Mouse (Mus musculus) kidney, adult 2 months (tissue): Measurements from ENCODE around the gene Chst11. TPM values are rescaled to one million over a fixed set of nuclear protein-coding genes. Genes with fewer than 3 reads are reported as not detected.
"Not testable (repeated sequence)": the region's sequence is repeated elsewhere in the genome, so short reads cannot be mapped to it uniquely, and the experiment has no call there.

Source experiments
- DNase-seq: peaks from one replicate; pipeline ENCODE4 v3.0.0; 2021
- H3K27ac ChIP-seq: fragments of 200-500 bp; 2 replicates; pipeline ENCODE4 v1.5.1; 2012; ENCODE audit warnings: low read depth, low read length, control low read depth, inconsistent platforms; ENCODE audit not compliant: insufficient read depth
- H3K27me3 ChIP-seq: fragments of 200-500 bp; replicated peaks from 2 replicates; pipeline ENCODE4 v1.6.1; 2012; ENCODE audit warnings: mild to moderate bottlenecking, moderate library complexity, low read length, inconsistent platforms; ENCODE audit not compliant: control insufficient read depth, insufficient read depth
- H3K36me3 ChIP-seq: fragments of 200-500 bp; 2 replicates; pipeline ENCODE4 v1.6.1; 2012; ENCODE audit warnings: mild to moderate bottlenecking, moderate library complexity, low read length, inconsistent platforms; ENCODE audit not compliant: control insufficient read depth, insufficient read depth
- H3K4me1 ChIP-seq: fragments of 200-500 bp; 2 replicates; pipeline ENCODE4 v1.6.1; 2011; ENCODE audit warnings: low read length; ENCODE audit not compliant: control insufficient read depth, insufficient read depth
- H3K4me3 ChIP-seq: fragments of 200-500 bp; 2 replicates; pipeline ENCODE4 v1.5.1; 2011; ENCODE audit warnings: mild to moderate bottlenecking, low read depth, low read length, control low read depth; ENCODE audit not compliant: insufficient read depth
- CTCF ChIP-seq: fragments of 200-500 bp; conservative IDR thresholded peaks from 2 replicates; pipeline ENCODE4 v1.5.1; 2011; ENCODE audit warnings: low read depth, mild to moderate bottlenecking, control low read depth, low read length, moderate library complexity, mixed read lengths; ENCODE audit not compliant: insufficient read depth, insufficient read length
- POLR2A ChIP-seq: fragments of 200-500 bp; IDR thresholded peaks from one replicate; pipeline ENCODE4 v1.6.1; 2011; ENCODE audit warnings: low read depth, low read length, control low read depth
- WGBS: fragments of 180-500 bp; shearing (Covaris S2); methylation state at CpG from one replicate; pipeline ENCODE4 v1.1.7; 2018; 5-methylcytosine and 5-hydroxymethylcytosine counted together
- polyA plus RNA-seq: library from polyadenylated mRNA; depleted of rRNA; stranded (reverse); fragments of >200 nt; gene quantifications from 2 replicates; pipeline ENCODE4 v1.2.3, GENCODE M21; 2012

Gene Chst11
- polyA plus RNA-seq, 1 experiment, result 8.0 TPM

GRCm38 (mm10) chr10:83118613-83119012 lies 133.3 kb downstream of the Chst11 start:
- no peak overlapping the region for H3K27ac ChIP-seq
- 61% methylated on average over 3 of the region's 3 CpGs for WGBS

GRCm38 (mm10) chr10:83119016-83119415 lies 133.7 kb downstream of the Chst11 start:
- Histone ChIP-seq H3K4me3 (no peak overlapping the region), H3K27ac (no peak overlapping the region), H3K36me3 (no peaks in the 10 kb centered on the region), H3K27me3 (no peaks in the 10 kb centered on the region), H3K4me1 (peaks cover 15% of the 10 kb centered on the region)
- WGBS, result 69% methylated on average over 10 of the region's 10 CpGs
- DNase-seq, result no peak
- TF ChIP-seq POLR2A (no peak), CTCF (no peak)

More at GRCm38 (mm10) chr10:83118613-83119012, 133.3 kb downstream of the Chst11 start:
- TF ChIP-seq POLR2A (no peak), CTCF (no peak)
- H3K4me1 ChIP-seq, result peaks cover 12% of the 10 kb centered on the region
- no peak for DNase-seq
- H3K27me3 ChIP-seq, result no peaks in the 10 kb centered on the region
- no peak overlapping the region for H3K4me3 ChIP-seq
- H3K36me3 ChIP-seq, result no peaks in the 10 kb centered on the region

DNA sequence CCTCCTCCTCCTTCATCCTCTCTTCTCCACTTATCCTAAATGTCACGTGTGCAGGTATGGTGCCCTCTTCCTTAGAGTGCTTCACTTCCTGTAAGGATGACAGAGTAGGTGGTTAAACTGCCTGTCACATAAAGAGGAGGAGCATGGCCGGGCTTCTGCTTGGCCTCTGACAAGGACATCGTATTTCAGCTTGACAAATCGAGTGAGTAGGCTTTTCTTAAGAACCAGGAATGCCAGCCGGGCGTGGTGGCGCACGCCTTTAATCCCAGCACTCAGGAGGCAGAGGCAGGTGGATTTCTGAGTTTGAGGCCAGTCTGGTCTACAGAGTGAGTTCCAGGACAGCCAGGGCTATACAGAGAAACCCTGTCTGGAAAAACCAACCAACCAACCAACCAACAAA lies 134.2 kb downstream of the Chst11 start:
- peaks cover 19% of the 10 kb centered on the region for H3K4me1 ChIP-seq
- WGBS, result 78% methylated on average over 8 of the region's 8 CpGs
- DNase-seq, H3K27me3 ChIP-seq, H3K27ac ChIP-seq, H3K4me3 ChIP-seq, H3K36me3 ChIP-seq: not testable (repeated sequence)

DNA sequence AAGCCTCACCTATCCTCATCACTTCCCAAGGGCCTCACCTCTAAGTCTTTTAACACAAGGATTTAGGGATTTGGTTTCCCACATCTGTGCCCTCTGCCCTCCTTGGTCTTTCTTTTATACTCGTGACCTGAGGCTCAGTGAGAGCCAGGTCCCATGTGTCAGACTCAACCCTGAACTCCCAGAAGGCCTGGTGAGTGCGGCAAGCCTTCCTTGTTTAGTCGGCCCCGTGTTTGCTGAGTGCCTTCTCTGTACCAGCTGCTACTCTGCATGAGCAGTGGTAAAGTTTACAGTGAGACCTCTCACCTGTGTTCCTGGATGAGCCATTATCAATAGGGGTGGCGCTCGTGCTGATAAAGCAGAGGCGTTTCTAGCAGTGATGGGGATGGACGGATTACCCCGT lies 134.6 kb downstream of the Chst11 start:
- WGBS, result 92% methylated on average over 9 of the region's 9 CpGs
- Histone ChIP-seq H3K27me3 (no peaks in the 10 kb centered on the region), H3K4me1 (peaks cover 20% of the 10 kb centered on the region), H3K27ac (no peak overlapping the region), H3K4me3 (no peak overlapping the region), H3K36me3 (no peaks in the 10 kb centered on the region)
- TF ChIP-seq CTCF, result no peak
- TF ChIP-seq POLR2A, result no peak
- DNase-seq, result no peak

DNA sequence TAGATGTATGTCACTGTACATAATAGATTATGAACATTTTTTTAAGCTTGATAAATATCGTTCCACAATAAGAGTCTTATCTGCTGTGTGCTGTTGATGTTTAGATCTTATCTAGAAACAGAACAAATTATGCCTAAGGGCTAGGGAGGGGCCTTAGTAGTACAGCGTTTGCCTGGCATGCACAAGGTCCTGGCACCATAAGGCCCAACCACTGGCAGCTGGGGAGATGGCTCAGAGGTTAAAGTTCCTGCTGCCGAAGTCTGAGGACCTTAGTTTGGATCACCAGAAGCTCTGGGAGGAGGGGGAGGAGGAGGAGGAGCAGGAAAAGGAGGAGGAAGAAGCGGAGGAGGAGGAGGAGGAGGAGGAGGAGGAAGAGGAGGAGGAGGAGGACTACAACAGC lies 135.6 kb downstream of the Chst11 start:
- DNase-seq, result peak; percentile 51
- peaks cover 22% of the 10 kb centered on the region for H3K4me1 ChIP-seq
- H3K36me3 ChIP-seq, result no peaks in the 10 kb centered on the region
- no peak overlapping the region for H3K4me3 ChIP-seq
- H3K27me3 ChIP-seq, result no peaks in the 10 kb centered on the region
- no peak overlapping the region for H3K27ac ChIP-seq
- WGBS, result 36% methylated on average over 4 of the region's 4 CpGs
- TF ChIP-seq POLR2A (no peak), CTCF (no peak)

GRCm38 (mm10) chr10:83124560-83124959 lies 139.3 kb downstream of the Chst11 start:
- peak overlapping the region; percentile 20; the same call in 1 of the 2 replicates for H3K27ac ChIP-seq
- no peaks in the 10 kb centered on the region for H3K27me3 ChIP-seq
- peak; percentile 48 for DNase-seq
- H3K4me3 ChIP-seq, result no peak overlapping the region
- TF ChIP-seq POLR2A (no peak), CTCF (no peak)
- WGBS, result 66% methylated on average over 3 of the region's 3 CpGs
- no peaks in the 10 kb centered on the region for H3K36me3 ChIP-seq
- H3K4me1 ChIP-seq, result peaks cover 17% of the 10 kb centered on the region

- no peak overlapping the region for H3K4me3 ChIP-seq
- peaks cover 15% of the 10 kb centered on the region for H3K4me1 ChIP-seq
- no peak overlapping the region for H3K27ac ChIP-seq
- no peaks in the 10 kb centered on the region for H3K36me3 ChIP-seq
- TF ChIP-seq CTCF (no peak), POLR2A (no peak)
- WGBS, result 52% methylated on average over 9 of the region's 9 CpGs
- DNase-seq, result peak; percentile 62
- no peaks in the 10 kb centered on the region for H3K27me3 ChIP-seq
Measured at GRCm38 (mm10) chr10:83126447-83126846, 141.1 kb downstream of the Chst11 start.

- no peak for DNase-seq
- no peaks in the 10 kb centered on the region for H3K36me3 ChIP-seq
Measured at GRCm38 (mm10) chr10:83128435-83128834, 143.1 kb downstream of the Chst11 start.

More at GRCm38 (mm10) chr10:83128435-83128834, 143.1 kb downstream of the Chst11 start:
- Histone ChIP-seq H3K27ac (no peak overlapping the region), H3K4me3 (no peak overlapping the region), H3K4me1 (peaks cover 12% of the 10 kb centered on the region), H3K27me3 (no peaks in the 10 kb centered on the region)
- WGBS, result 88% methylated on average over 8 of the region's 8 CpGs
- TF ChIP-seq POLR2A, result no peak
- no peak for TF ChIP-seq CTCF
